Mouse (Mus musculus) CH12.LX (cell line): ENCODE results near the gene Dtx3. TPM values are rescaled to one million over a fixed set of nuclear protein-coding genes. Genes with fewer than 3 reads are reported as not detected.
"Not testable (repeated sequence)": the region's sequence is repeated elsewhere in the genome, so short reads cannot be mapped to it uniquely, and the experiment has no call there.

Experiments
- DNase-seq: peaks from one replicate; pipeline ENCODE4 v3.0.0-alpha.2; 2013; ENCODE audit errors: extremely low read depth
- H3K27ac ChIP-seq: 2 replicates; pipeline ENCODE4 v1.5.1; 2012; ENCODE audit warnings: low read depth, mild to moderate bottlenecking, control low read depth, moderate library complexity; ENCODE audit not compliant: insufficient read depth
- H3K27me3 ChIP-seq: replicated peaks from 2 replicates; pipeline ENCODE3; 2012; ENCODE audit warnings: inconsistent platforms
- H3K36me3 ChIP-seq, 2 experiments: replicated peaks in 1 of 2; 2 replicates each; pipeline versions ENCODE3 to v1.6.1; 2012; ENCODE audit warnings: inconsistent platforms in 1 of 2, low read length in 1 of 2, mild to moderate bottlenecking in 1 of 2, mixed read lengths in 1 of 2, moderate library complexity in 1 of 2; ENCODE audit not compliant: control insufficient read depth in 1 of 2, insufficient read depth in 1 of 2
- H3K4me1 ChIP-seq, 2 experiments: 2 replicates each; pipeline ENCODE4 v1.6.1; 2012; ENCODE audit warnings: inconsistent platforms in 1 of 2, moderate library complexity in 1 of 2; ENCODE audit not compliant: insufficient read depth in 2 of 2, control insufficient read depth in 1 of 2
- H3K4me2 ChIP-seq: 2 replicates; pipeline ENCODE4 v1.6.1; 2012; ENCODE audit warnings: low read depth, mild to moderate bottlenecking, control low read depth; ENCODE audit not compliant: poor library complexity, insufficient read depth, severe bottlenecking
- H3K4me3 ChIP-seq, 3 experiments: fragments of 150-350 bp in 1 of 3; sonication (generic) in 1 of 3; replicated peaks in 1 of 3; 2 replicates each; pipeline versions ENCODE3 to v1.5.1; 2011 to 2012; ENCODE audit warnings: low read depth in 2 of 3, low read length in 2 of 3, mild to moderate bottlenecking in 2 of 3, moderate library complexity in 2 of 3, control low read depth in 1 of 3, improper control_type of control experiment in 1 of 3, inconsistent platforms in 1 of 3, mixed read lengths in 1 of 3; ENCODE audit not compliant: poor library complexity in 1 of 3
- H3K79me2 ChIP-seq: replicated peaks from 2 replicates; pipeline ENCODE4 v1.6.1; 2012; ENCODE audit warnings: mild to moderate bottlenecking, moderate library complexity; ENCODE audit not compliant: control insufficient read depth, poor library complexity, insufficient read depth, severe bottlenecking; ENCODE audit errors: extremely low read depth
- H3K9ac ChIP-seq: 2 replicates; pipeline ENCODE4 v1.6.1; 2012; ENCODE audit warnings: low read depth, mild to moderate bottlenecking, control low read depth, moderate library complexity; ENCODE audit not compliant: insufficient read depth
- H3K9me3 ChIP-seq: replicated peaks from 2 replicates; pipeline ENCODE3; 2012; ENCODE audit warnings: low read length, inconsistent platforms, mixed read lengths
- CTCF ChIP-seq, 2 experiments: IDR thresholded peaks in 1 of 2; conservative IDR thresholded peaks in 1 of 2; 2 replicates each; pipeline ENCODE4 v1.5.1; 2011 to 2012; ENCODE audit warnings: low read depth in 2 of 2, low read length in 2 of 2, improper control_type of control experiment in 1 of 2, inconsistent platforms in 1 of 2, mild to moderate bottlenecking in 1 of 2, moderate library complexity in 1 of 2
- E2F4 ChIP-seq: IDR thresholded peaks from 2 replicates; pipeline ENCODE4 v1.6.1; 2011; ENCODE audit warnings: low read depth, low read length, improper control_type of control experiment; ENCODE audit not compliant: insufficient replicate concordance
- ELF1 ChIP-seq: IDR thresholded peaks from 2 replicates; pipeline ENCODE4 v1.6.1; 2014; ENCODE audit warnings: low read depth, mild to moderate bottlenecking, inconsistent platforms, low read length, improper control_type of control experiment
- EP300 ChIP-seq: IDR thresholded peaks from 2 replicates; pipeline ENCODE4 v1.6.1; 2011; ENCODE audit warnings: low read length, improper control_type of control experiment
- ETS1 ChIP-seq: conservative IDR thresholded peaks from 2 replicates; pipeline ENCODE4 v1.6.1; 2012; ENCODE audit warnings: low read depth, mild to moderate bottlenecking, inconsistent platforms, low read length, improper control_type of control experiment, moderate library complexity
- IRF4 ChIP-seq: IDR thresholded peaks from 2 replicates; pipeline ENCODE4 v1.6.1; 2014; ENCODE audit warnings: low read depth, mild to moderate bottlenecking, inconsistent platforms, low read length, improper control_type of control experiment
- JUN ChIP-seq: IDR thresholded peaks from 2 replicates; pipeline ENCODE4 v1.6.1; 2011; ENCODE audit warnings: low read depth, mild to moderate bottlenecking, low read length, improper control_type of control experiment, moderate library complexity; ENCODE audit not compliant: insufficient read depth
- KAT2A ChIP-seq: IDR thresholded peaks from 2 replicates; pipeline ENCODE4 v1.6.1; 2012; ENCODE audit warnings: low read length, improper control_type of control experiment, inconsistent platforms; ENCODE audit not compliant: insufficient replicate concordance
- MAX ChIP-seq: IDR thresholded peaks from 2 replicates; pipeline ENCODE4 v1.6.1; 2011; ENCODE audit warnings: low read length, improper control_type of control experiment
- MXI1 ChIP-seq: IDR thresholded peaks from 2 replicates; pipeline ENCODE4 v1.6.1; 2011; ENCODE audit warnings: mild to moderate bottlenecking, low read depth, low read length, improper control_type of control experiment
- MYC ChIP-seq: IDR thresholded peaks from 2 replicates; pipeline ENCODE4 v1.6.1; 2011; ENCODE audit warnings: low read depth, mild to moderate bottlenecking, improper control_type of control experiment, low read length
- NELFE ChIP-seq: IDR thresholded peaks from 2 replicates; pipeline ENCODE4 v1.6.1; 2011; ENCODE audit warnings: low read depth, low read length, improper control_type of control experiment
- POLR2AphosphoS2 ChIP-seq: IDR thresholded peaks from 2 replicates; pipeline ENCODE4 v1.6.1; 2011; ENCODE audit warnings: low read depth, low read length, improper control_type of control experiment
- TBP ChIP-seq: conservative IDR thresholded peaks from 2 replicates; pipeline ENCODE4 v1.6.1; 2011; ENCODE audit warnings: low read depth, low read length, improper control_type of control experiment
- UBTF ChIP-seq: IDR thresholded peaks from 2 replicates; pipeline ENCODE4 v1.6.1; 2012; ENCODE audit warnings: low read depth, mild to moderate bottlenecking, inconsistent platforms, low read length, improper control_type of control experiment, moderate library complexity
- ZC3H11A ChIP-seq: IDR thresholded peaks from 2 replicates; pipeline ENCODE4 v1.6.1; 2012; ENCODE audit warnings: low read depth, mild to moderate bottlenecking, inconsistent platforms, low read length, improper control_type of control experiment
- ZMIZ1 ChIP-seq: IDR thresholded peaks from 2 replicates; pipeline ENCODE4 v1.6.1; 2012; ENCODE audit warnings: low read depth, mild to moderate bottlenecking, inconsistent platforms, low read length, improper control_type of control experiment
- dilution Hi-C: fragments of 300-500 bp; cut with MboI; formaldehyde crosslinking; loops from 2 replicates; pipeline ENCODE4 v1.14.3; 2020; ENCODE audit warnings: low sequenced_read_pairs; ENCODE audit not compliant: extremely low pct_unique_long_range_greater_than_20kb, extremely low pct_ligation_motif_present
- in situ Hi-C: fragments of 300-500 bp; cut with MboI; formaldehyde crosslinking; loops from 3 replicates; pipeline ENCODE4 v1.14.3; 2019; ENCODE audit warnings: low sequenced_read_pairs, low pct_ligation_motif_present, low pct_unique_long_range_greater_than_20kb, mixed read lengths
- polyA plus RNA-seq: library from polyadenylated mRNA; unstranded; fragments of >175 nt; gene quantifications from 2 replicates; pipeline ENCODE4 v1.2.1, GENCODE M21; 2012; ENCODE audit warnings: low read depth; ENCODE audit not compliant: insufficient read length
- total RNA-seq, 2 experiments: library from RNA; depleted of rRNA; stranded (reverse); fragments of 300-350 nt in 1 of 2; fragments of >200 nt in 1 of 2; gene quantifications; 2 replicates each; pipeline ENCODE4 v1.2.3; 2012 to 2014

Gene Dtx3
- total and polyA plus RNA-seq, 3 experiments, result 18.9 to 51.2 (median 27.6) TPM

GRCm38 (mm10) chr10:127153323-127153722 is 42.2 kb downstream of the Dtx3 start:
- H3K27ac ChIP-seq, result no peak overlapping the region
- H3K36me3 ChIP-seq, result no peaks in the 10 kb centered on the region
- H3K27me3 ChIP-seq, result no peaks in the 10 kb centered on the region
- peaks cover 3% of the 10 kb centered on the region for H3K9me3 ChIP-seq
- H3K4me1 ChIP-seq, result 0 out of 4 replicates have a peak, but pooled peaks cover 0 to 2% of the 10 kb centered on the region in 2 experiments
- H3K4me2 ChIP-seq, result no peak overlapping the region
- no peaks in the 10 kb centered on the region for H3K79me2 ChIP-seq
- no peak for TF ChIP-seq ETS1
- H3K9ac ChIP-seq, result no peak overlapping the region
- H3K4me3 ChIP-seq, result no peak overlapping the region
- no peak for DNase-seq
- in situ Hi-C loops (no loop called here), dilution Hi-C loops (no loop called here)

GRCm38 (mm10) chr10:127152556-127152955 is 43.0 kb downstream of the Dtx3 start:
- H3K27me3 ChIP-seq, DNase-seq, dilution Hi-C loops, H3K36me3 ChIP-seq, H3K4me1 ChIP-seq, H3K79me2 ChIP-seq, H3K9ac ChIP-seq, H3K9me3 ChIP-seq, H3K27ac ChIP-seq, H3K4me3 ChIP-seq, in situ Hi-C loops, H3K4me2 ChIP-seq: not testable (repeated sequence)

GRCm38 (mm10) chr10:127151233-127151632 is 44.3 kb downstream of the Dtx3 start:
- H3K27me3 ChIP-seq, in situ Hi-C loops, H3K4me1 ChIP-seq, H3K9ac ChIP-seq, H3K4me3 ChIP-seq, dilution Hi-C loops, H3K36me3 ChIP-seq, H3K9me3 ChIP-seq, H3K4me2 ChIP-seq, DNase-seq, H3K79me2 ChIP-seq, H3K27ac ChIP-seq: not testable (repeated sequence)

GRCm38 (mm10) chr10:127150471-127150872 is 45.1 kb downstream of the Dtx3 start:
- H3K9me3 ChIP-seq, result peaks cover 3% of the 10 kb centered on the region
- dilution Hi-C loops (no loop called here), in situ Hi-C loops (no loop called here)
- no peaks in the 10 kb centered on the region for H3K36me3 ChIP-seq
- DNase-seq, result no peak
- H3K79me2 ChIP-seq, result no peaks in the 10 kb centered on the region
- no peak overlapping the region for H3K4me2 ChIP-seq
- peaks cover 0 to 2% of the 10 kb centered on the region in 2 experiments; a peak in 1 of 4 replicates for H3K4me1 ChIP-seq
- no peak overlapping the region for H3K9ac ChIP-seq
- no peak overlapping the region for H3K4me3 ChIP-seq
- TF ChIP-seq ZC3H11A, result no peak
- no peak for TF ChIP-seq POLR2AphosphoS2
- no peak for TF ChIP-seq TBP
- no peak for TF ChIP-seq NELFE
- no peak for TF ChIP-seq JUN
- TF ChIP-seq IRF4, result no peak
- no peak for TF ChIP-seq UBTF
- no peak for TF ChIP-seq KAT2A
- no peak for TF ChIP-seq EP300
- no peak for TF ChIP-seq ZMIZ1
- no peak for TF ChIP-seq CTCF (conservative IDR thresholded peaks at IDR 0.05 in 1 of 2, IDR thresholded peaks at IDR 0.05 in 1 of 2; ENCODE audit: low read depth in 2 of 2, low read length in 2 of 2)
- no peak for TF ChIP-seq E2F4
- TF ChIP-seq MYC, result no peak
- TF ChIP-seq ELF1, result no peak
- no peak for TF ChIP-seq MXI1
- TF ChIP-seq MAX, result no peak
- TF ChIP-seq ETS1, result no peak
- no peaks in the 10 kb centered on the region for H3K27me3 ChIP-seq
- no peak overlapping the region for H3K27ac ChIP-seq
